Mouse (Mus musculus): ENCODE data around the gene Timp3.

- TF ChIP-seq RAD21 (IDR thresholded peaks at IDR 0.05; ENCODE audit: low read depth, low read length) (no peak), POLR2A (IDR thresholded peaks at IDR 0.05; ENCODE audit: control insufficient read depth in 1 of 2, insufficient read depth in 1 of 2, low read depth in 1 of 2, low read length in 2 of 2, poor library complexity in 1 of 2) (no peak), ZC3H11A (IDR thresholded peaks at IDR 0.05; ENCODE audit: low read depth, low read length) (no peak), CTCF (IDR thresholded peaks at IDR 0.05 in 2 of 3, conservative IDR thresholded peaks at IDR 0.05 in 1 of 3; ENCODE audit: control insufficient read depth in 1 of 3, insufficient read depth in 1 of 3, low read depth in 2 of 3, low read length in 3 of 3, poor library complexity in 1 of 3, severe bottlenecking in 1 of 3) (no peak)
Observed at GRCm38 (mm10) chr10:86344654-86345053, 44.5 kb downstream of the Timp3 start.

All from MEL (cell line).